Mouse (Mus musculus) CD4-positive helper T cell, adult 2 months (primary cell): ENCODE results near the gene Bmpr1b.
"Not testable (repeated sequence)": the region's sequence is repeated elsewhere in the genome, so short reads cannot be mapped to it uniquely, and the experiment has no call there.

ENCODE experiments used
- DNase-seq: peaks from one replicate; pipeline ENCODE4 v3.0.0-alpha.2; 2012; ENCODE audit warnings: low read depth, missing footprints, low spot score

The Bmpr1b gene

DNA sequence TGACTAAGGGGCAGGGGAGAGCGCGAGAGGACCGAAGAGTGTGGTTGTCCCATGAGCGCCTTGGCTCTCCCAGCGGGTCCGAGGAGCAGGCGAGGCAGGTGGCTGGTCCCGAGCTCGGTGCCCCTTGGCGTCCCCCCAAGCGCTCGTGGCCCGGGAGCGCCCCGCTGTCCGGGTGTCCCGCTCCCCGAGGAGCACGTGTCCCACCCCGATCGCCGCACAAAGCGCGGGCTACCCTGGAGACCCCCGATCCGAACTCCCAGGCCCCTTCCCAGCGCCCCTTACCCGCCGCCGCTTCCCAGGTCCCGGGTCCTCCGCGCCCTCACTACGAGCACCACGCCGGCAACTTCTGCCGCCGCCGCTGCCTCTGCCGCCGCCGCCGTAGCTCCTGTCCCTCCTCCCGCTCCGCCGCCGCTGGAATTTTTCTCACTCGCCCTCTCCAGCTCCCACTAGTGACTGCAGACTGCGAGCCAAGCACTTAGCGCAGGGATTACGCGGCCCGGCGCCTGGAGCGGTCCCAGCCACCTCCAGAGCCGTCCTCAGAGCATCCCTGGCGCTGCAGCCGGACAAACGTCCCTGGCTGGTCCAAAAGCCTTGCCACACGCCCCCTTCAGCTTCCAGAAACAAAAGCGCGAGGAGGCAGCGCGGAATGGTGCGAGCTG is at the start of gene Bmpr1b:
Gene Bmpr1b, minus strand, starts transcription at position 563 of the 659 bp plus-strand sequence.
- no peak for DNase-seq

DNA sequence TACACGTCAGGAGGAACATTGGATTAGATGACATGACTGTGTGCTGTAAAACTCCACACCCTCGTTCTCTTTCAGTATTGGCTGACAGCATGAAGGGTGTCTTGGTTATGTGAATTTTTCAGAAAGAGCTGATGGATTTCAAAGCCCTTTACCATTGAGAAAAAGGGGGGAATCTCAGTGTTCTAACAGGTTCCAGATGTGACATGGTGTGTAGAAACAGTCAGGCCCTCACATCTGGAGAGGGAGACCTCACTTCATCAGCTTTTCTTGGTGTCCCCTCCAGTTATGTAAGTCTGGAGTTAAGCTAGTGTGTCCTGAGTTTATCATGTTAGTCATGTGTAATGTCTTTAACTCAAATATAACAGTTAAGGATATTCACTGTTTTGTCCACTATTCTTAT is 43.6 kb upstream of the Bmpr1b start:
- DNase-seq = no peak

DNA sequence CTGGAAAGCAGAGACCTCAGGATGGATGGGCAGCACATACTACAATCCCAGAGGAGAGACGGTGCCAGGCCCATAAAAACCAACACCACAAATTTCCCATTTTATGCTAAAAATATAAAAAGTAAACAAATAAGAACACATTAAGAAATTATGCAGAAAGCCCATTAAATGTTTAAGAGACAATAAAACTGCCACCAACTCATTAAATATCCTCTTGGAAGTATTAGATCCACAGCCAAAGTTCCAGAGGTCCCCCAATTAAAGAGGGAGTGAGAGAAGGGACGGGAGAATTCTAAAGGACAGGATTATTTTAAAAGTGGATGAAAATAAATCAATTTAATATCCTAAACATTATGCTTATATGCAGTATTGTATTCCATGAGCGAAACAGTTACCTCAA is 43.0 kb upstream of the Bmpr1b start:
- no peak for DNase-seq

DNA sequence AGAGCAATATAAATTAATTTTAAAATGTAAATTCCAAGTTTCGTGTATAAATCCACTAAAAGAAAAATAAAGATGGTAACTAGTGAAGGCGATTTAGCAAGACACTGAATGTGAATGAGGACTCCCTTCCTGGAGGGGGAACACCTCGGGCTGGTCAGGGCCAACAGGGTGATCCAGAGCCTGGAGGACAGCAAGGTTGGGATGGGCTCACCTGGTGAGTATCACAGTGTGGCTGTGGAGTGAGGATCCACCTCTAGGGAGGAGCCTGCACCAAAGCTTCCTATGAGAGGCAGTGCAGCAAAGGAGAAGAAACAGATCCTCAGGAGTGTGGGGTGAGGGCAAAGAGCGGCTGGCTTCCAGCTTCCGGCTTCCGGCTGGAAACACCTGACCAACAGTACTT is 40.8 kb upstream of the Bmpr1b start:
- no peak for DNase-seq

DNA sequence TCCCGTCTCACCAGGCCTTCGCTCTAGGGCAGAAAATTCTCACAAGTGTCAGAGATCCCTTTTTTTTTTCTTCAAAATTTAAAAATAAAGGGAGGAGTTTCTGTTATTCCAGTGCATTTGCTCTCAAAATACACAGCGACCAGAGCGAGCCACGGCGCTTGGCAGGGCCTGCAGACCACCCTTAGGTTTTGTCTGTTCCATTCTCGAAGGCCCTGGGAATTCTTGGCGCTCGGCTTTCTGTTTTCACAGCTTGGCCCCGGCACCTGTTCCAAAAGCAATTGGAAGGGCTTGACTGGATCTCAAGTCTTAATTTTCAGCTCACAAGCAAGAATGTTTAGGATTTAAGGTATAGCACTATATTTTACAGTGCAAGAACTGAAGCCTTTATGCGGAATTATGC is 39.8 kb upstream of the Bmpr1b start:
- DNase-seq = no peak

DNA sequence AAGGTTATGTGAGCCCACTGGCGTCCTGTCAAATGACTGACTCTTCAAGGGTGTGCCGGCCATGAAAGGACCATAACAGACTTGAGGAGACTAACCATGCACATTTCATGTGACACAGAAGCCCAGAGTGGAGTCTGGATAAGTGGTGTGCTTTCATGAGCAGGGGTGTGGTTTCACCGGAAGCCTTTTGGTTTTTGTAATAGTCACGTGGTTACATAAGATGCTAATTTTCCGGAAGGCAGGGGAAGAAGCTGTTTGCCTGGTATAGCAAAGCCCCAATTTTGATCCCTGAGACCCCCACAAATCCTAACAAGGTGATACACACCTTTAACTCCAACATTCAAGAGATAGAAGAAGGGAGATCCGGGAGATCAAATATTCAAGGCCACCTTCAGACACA is 38.3 kb upstream of the Bmpr1b start:
- DNase-seq = no peak

DNA sequence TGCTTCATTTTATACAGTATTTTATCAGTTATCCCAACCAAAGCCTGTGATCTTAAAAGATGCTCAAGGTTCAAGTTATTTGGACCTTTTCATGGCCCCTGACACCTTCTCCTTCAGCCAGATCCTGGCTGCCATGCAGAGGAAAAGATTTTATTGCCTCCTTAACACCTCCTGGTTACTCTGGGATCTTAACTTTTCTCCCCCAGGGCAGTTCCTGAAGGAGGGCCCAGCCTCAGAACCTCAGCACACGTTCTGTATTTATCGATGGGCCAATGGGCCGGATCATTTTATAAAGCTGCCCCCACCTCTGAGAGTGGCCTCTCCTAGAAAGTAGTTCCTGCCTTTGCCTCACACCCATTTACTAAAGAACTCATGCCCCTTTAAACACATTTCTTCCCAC is 37.1 kb upstream of the Bmpr1b start:
- no peak for DNase-seq

DNA sequence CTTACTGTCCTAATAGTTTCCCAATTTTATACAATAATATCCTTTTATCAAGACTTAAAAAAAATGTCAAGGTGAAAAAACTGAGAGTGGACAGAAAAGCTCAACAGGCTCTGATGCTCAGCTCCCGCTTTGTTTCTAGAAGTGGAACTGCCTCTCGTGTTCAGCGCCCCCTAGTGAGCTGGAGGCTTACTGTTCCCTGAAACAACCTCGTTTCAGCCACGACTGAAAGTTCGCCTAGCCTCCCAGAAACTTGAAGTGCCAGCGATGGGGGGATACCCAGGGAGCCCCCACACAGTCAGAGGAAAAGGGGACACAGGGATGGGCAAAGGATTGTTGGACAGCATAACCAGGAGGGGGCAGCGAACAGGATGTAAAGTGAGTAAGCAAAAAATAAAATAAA is 26.9 kb upstream of the Bmpr1b start:
- DNase-seq = no peak

DNA sequence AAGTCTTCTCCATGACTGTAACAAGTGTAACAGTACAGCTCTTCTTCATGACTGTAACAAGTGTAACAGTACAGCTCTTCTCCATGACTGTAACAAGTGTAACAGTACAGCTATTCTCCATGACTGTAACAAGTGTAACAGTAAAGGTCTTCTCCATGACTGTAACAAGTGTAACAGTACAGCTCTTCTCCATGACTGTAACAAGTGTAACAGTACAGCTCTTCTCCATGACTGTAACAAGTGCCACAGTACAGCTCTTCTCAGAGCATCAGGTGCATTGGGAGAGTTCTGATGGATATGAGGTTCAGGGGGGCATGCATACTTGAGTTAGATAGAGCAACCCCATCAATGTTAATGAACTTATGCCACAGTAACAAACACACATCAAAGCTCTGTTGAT is 22.4 kb upstream of the Bmpr1b start:
- DNase-seq = not testable (repeated sequence)

DNA sequence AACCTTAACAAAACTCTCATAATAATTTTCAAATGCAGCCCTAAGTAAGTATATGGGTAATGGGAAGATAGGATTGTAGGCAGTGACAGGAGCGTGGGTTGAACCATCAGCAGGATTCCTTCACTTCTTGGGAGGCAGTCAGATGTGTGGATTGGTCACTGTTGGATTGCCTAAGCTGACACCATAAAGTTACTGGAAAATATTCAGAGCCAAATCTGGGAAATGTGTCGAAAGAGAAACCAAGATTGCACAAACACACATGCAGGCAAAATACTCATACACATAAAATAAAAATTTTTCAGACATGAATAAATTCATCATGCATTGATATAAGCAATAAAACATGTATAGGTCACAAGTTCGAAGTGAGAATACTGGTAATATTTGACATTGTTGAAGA is 17.3 kb upstream of the Bmpr1b start:
- no peak for DNase-seq

DNA sequence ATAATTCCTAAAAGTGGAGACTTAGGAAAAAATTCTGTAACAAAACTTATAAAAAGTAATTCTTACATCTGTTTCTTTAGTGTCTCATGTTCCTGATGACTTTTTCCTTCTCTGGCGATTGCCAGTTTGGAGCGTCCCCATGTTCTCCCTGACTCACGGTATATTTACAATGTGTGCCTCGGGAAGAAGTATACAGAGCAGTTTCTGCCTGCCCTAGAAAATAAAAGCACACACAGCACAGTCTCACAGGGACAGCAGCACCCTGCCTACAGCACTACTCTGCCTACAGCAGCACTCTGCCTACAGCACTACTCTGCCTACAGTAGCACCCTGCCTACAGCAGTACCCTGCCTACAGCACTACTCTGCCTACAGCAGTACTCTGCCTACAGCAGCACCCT is 4.8 kb upstream of the Bmpr1b start:
- DNase-seq = no peak

DNA sequence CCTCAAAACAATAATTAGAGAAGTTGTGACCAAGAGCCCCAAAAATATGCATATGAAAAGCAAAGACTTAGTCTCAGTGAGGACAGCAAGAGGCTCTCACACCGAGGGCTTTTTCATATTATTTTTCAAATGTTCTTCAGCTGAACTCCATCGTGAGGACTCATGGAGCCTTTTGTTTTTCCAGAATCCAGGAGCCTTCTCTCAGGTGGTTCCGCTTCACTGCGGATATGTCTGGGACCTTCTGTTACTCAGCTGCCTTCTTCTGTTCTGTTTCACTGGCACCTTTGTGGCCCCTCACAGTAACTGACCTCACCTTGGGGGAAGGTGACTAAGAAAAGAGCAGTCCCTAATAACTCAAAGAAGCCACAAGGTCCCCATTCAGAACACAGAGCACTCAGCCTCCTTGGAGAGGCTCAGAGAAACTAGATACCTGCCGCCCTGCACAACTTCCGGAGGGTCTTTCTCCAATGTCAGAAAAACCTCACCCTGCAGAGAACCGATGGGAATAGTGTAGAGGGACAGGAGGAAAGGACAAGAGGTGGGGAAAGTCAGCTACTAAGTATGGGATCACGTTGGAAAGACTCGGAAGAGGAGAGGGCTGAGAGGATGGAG is 868 bp downstream of the Bmpr1b start:
- no peak for DNase-seq

DNA sequence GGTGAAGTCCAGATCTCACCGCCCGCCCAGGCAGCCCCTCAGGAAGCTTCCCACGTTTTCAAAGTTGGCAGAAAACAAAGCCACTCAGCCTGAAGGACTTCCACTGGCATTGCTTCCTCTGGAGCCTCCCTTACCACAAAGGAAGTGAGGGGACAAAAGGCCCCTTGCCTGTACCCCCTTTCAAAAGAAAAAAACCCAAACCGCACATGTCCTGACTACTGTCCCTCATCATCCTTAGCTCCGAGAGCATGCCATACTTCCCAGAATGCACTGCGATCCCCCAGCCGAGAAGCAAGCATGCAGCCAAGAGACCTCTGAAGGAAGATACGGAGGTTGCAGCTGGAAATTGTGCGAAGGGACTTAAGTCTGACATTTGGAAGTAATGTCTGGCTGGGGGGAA is 4.2 kb downstream of the Bmpr1b start:
- DNase-seq = no peak

DNA sequence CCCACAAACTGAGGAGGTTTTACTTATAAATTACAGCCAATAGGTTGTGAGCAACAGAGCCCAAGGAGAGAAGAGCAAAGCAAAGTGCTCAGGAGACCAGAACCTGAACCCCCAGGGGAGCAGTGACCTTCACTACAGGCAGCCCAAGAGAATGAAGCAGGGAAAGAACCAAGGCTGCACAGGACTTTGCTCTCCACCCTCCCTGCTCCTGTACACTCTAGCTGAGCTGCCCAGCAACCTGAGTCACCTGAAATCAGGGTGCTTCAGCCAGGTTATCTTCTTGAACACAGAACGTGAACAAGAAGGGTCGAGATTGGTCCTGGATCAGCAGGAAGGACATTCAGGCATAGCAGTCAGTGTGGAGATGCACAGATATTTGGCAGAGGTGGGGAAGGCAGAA is 5.3 kb downstream of the Bmpr1b start:
- no peak for DNase-seq

DNA sequence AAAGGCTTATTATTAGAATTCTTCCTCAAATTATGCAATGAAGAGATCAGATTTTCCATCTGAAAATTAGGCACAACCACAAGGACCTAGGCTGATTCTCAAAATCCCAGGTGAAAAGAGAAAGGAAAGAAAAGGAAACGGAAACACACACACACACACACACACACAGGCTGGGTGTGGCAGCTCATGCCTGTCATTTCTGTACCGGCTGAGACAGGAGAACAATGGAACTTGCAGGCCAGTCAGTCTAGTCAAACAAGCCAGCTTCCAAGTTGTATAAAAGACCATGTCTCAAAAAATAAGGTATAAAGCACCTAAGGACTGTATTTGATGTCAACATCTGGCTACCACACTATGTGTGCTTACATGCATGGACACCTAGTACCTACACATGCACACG is 7.8 kb downstream of the Bmpr1b start:
- DNase-seq = no peak

DNA sequence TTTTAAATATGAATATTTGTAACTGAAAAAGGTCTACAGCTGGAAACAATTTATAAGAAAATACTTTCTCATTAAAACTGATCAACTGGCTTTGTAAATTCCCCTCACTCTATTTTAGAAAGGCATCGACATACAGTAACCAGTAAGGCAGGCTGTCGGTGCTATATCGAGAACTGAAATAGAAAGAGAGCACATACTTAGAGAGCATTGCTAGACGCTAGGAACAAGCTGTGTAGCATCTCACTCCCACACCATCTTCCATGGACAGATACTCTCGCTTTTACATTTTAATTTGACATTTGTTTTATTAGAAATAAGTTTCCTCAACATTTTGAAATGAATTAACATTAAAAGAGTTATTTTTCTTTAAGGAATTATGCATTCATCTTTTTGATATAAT is 17.2 kb downstream of the Bmpr1b start:
- no peak for DNase-seq

DNA sequence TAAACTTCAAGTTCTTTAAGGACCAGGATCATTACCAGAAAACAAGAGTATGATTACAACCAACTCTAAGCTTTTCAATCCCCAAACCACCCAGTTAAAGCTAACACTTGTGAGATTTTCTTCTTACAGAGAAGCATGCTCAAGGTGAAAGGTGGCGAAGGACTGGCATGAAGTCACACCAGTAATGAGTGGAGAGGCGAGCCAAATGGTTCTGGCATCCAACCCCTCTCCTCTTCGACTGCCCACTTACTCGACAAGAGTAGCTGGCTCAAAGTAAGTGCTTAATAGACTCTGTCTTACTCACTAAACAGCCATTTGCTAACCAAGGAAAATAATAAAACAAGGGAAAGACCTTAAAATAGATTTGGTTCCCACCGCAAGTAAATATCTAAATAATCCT is 30.4 kb downstream of the Bmpr1b start:
- DNase-seq = no peak

DNA sequence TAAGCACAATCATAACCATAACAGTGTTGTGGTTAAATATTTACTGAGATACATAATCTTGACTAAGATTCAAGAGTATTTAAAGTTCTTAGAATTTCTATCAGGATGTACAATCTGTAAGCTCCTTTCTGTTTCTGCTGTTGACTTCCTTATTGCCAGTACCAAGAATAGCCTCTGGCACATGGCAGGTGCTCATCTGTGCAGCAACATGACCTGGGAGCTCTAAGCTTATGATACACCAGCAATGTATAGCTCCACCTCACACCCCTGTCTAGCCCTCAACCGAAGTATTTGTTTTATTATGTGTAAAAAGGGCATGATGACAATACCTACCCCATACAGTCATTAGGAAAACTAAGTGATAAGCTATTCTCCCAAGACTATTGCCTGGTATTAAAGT is 42.8 kb downstream of the Bmpr1b start:
- no peak for DNase-seq

DNA sequence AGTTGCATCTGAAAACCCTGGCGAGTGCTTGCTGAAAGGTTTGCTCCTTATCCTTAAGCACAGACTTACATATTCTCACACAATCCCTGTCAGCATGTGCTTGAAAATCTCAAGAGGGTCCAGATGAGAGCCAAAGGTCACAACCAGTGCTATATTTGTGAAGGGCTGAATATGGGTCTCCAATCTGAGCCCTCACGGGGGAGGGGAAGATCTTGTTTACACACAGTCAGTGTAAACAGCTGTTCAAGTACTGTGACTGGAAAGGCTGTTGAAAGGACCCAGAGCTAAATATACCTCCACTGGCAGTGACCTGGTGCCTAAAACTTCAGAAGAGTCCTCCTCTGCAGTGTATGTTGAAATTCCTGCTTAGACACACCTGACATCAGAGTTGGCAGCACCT is 43.7 kb downstream of the Bmpr1b start:
- DNase-seq = no peak

DNA sequence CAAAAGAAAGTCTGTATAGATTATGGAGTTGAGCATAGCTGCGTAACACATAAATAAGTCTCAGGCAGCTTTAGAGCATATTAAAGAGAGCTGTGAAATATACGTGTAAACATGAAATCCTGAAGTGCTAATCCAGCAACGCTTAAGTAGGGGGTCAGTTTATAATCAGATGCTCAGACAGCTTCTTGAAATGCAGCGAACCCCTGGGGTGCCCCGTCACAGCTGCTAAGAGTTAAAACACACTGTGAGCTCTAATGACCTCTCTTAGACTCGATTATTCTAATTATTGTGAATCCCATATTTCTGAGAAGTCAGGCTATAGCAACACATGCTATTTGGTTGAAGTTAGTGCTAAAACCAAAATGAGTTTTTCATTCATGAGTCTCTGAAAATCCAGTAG is 45.0 kb downstream of the Bmpr1b start:
- no peak for DNase-seq

DNA sequence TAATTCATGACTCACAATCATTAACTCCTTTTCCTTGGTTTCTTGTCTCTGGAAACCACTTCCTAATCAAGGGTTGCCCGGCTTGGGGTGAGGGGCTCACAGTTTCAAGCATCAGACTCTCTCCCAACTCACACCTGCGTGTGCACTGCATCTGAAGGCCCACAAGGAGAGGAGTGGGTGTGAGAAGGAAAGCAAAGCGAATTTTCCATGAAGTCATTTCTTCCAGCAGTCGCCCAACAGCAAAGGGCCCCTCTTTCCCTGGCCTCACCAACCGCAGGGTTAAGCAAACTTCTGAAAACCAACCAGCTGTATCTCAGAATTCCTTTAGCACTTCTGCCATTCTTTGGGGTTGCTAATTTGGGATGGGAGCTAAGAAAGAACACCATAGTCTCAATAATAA is 46.8 kb downstream of the Bmpr1b start:
- DNase-seq = no peak

DNA sequence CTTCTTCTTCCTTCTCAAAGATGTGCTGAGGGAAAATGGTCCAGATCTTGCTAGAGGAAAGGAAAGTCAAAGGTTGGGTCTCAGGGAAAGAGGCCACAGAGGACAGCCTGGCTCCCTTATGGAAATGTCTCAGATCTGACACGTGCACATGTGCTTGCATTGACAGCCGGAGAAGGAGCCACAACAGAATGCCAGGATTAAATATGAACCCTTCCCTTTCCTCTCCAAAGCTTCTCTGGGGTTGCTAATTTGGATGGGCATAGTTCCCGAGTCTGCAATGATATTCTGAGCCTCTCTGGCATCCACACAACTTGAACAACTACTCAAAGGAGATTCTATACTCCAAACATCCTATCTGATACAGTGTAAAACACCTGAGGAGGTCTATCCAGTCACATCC is 48.4 kb downstream of the Bmpr1b start:
- DNase-seq = no peak

DNA sequence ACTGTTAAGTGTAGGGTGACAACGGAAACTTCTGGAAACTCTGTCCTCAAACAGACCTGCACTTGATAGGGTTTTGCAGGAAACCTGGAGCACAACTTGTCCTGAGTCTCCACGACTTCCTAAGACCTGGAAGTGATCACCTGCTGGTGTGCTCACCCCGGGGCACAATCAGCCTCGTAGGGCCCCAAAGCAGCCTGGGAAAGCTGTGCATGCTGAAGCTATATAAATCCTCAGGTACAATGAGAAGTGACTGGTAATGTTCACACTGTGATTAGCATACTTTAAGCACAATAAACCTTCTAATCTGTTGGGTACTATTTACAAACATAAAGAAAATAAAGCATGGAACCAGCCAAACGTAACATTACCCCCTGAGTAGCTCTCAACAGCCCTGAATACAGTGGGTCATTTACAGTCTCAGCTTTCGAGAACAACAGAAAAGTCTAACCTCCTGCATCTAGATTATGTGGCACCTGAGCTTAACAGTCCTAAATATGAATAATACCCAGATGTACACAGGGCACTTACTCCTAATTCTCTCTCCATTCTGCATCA is 54.4 kb downstream of the Bmpr1b start:
- DNase-seq = no peak

DNA sequence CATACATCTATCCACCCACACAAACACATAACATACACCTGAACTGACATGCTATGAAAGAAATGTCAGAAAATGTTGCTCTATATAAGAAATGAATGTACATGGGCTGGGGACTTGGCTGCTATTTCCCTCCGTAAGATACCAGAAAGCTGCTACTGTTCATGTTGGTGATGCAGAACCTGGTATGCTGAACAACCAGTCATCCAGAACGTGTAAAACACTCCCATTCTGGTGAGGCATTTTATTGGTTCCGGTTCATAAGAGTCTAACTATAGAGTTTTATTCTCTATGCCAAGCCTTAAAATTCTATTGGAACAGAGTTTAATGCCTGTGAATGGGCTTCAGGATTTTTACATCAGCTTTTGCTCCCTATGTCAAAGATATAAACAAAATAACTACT is 55.0 kb downstream of the Bmpr1b start:
- DNase-seq = no peak
